Mouse (Mus musculus): ENCODE measurements around the gene Flt3l. TPM values are rescaled to one million over a fixed set of nuclear protein-coding genes. Genes with fewer than 3 reads are reported as not detected.
"Not testable (repeated sequence)": the region's sequence is repeated elsewhere in the genome, so short reads cannot be mapped to it uniquely, and the experiment has no call there.

The Flt3l gene
- total RNA-seq, 1 experiment from 2014 or later, result 35.3 TPM

GRCm38 (mm10) chr7:45110089-45110488, 26.1 kb downstream of the Flt3l start:
- not testable (repeated sequence) for ATAC-seq (replicated peaks; ENCODE audit: insufficient number of reproducible peaks, low FRiP score, low TSS enrichment, poor library complexity, severe bottlenecking)

GRCm38 (mm10) chr7:45107052-45107645, 29.1 kb downstream of the Flt3l start:
- no peak for ATAC-seq (replicated peaks; ENCODE audit: insufficient number of reproducible peaks, low FRiP score, low TSS enrichment, poor library complexity, severe bottlenecking)

GRCm38 (mm10) chr7:45106441-45106840, 29.8 kb downstream of the Flt3l start:
- ATAC-seq (replicated peaks; ENCODE audit: insufficient number of reproducible peaks, low FRiP score, low TSS enrichment, poor library complexity, severe bottlenecking), result no peak

GRCm38 (mm10) chr7:45105491-45105890, 30.7 kb downstream of the Flt3l start:
- no peak for ATAC-seq (replicated peaks; ENCODE audit: insufficient number of reproducible peaks, low FRiP score, low TSS enrichment, poor library complexity, severe bottlenecking)

GRCm38 (mm10) chr7:45104941-45105340, 31.3 kb downstream of the Flt3l start:
- no peak for ATAC-seq (replicated peaks; ENCODE audit: insufficient number of reproducible peaks, low FRiP score, low TSS enrichment, poor library complexity, severe bottlenecking)

- ATAC-seq (replicated peaks; ENCODE audit: insufficient number of reproducible peaks, low FRiP score, low TSS enrichment, poor library complexity, severe bottlenecking), result peak; percentile 97
Observed at GRCm38 (mm10) chr7:45103652-45104180, 32.5 kb downstream of the Flt3l start, which contains the start of gene Fcgrt. Gene Fcgrt, minus strand, starts transcription at chr7:45103851.

- no peak for ATAC-seq (replicated peaks; ENCODE audit: insufficient number of reproducible peaks, low FRiP score, low TSS enrichment, poor library complexity, severe bottlenecking)
Observed at GRCm38 (mm10) chr7:45102940-45103585, 33.2 kb downstream of the Flt3l start.

GRCm38 (mm10) chr7:45102441-45102840, 33.8 kb downstream of the Flt3l start:
- no peak for ATAC-seq (replicated peaks; ENCODE audit: insufficient number of reproducible peaks, low FRiP score, low TSS enrichment, poor library complexity, severe bottlenecking)

GRCm38 (mm10) chr7:45100046-45100445, 36.2 kb downstream of the Flt3l start:
- ATAC-seq (replicated peaks; ENCODE audit: insufficient number of reproducible peaks, low FRiP score, low TSS enrichment, poor library complexity, severe bottlenecking), result no peak

GRCm38 (mm10) chr7:45098541-45099240, 37.5 kb downstream of the Flt3l start:
- no peak for ATAC-seq (replicated peaks; ENCODE audit: insufficient number of reproducible peaks, low FRiP score, low TSS enrichment, poor library complexity, severe bottlenecking)

- ATAC-seq (replicated peaks; ENCODE audit: insufficient number of reproducible peaks, low FRiP score, low TSS enrichment, poor library complexity, severe bottlenecking), result peak; percentile 49
Observed at GRCm38 (mm10) chr7:45097479-45097878, 38.8 kb downstream of the Flt3l start.

- ATAC-seq (replicated peaks; ENCODE audit: insufficient number of reproducible peaks, low FRiP score, low TSS enrichment, poor library complexity, severe bottlenecking), result not testable (repeated sequence)
Observed at GRCm38 (mm10) chr7:45095965-45096364, 40.3 kb downstream of the Flt3l start.

- peak; percentile 59 for ATAC-seq (replicated peaks; ENCODE audit: insufficient number of reproducible peaks, low FRiP score, low TSS enrichment, poor library complexity, severe bottlenecking)
Observed at GRCm38 (mm10) chr7:45095367-45095766, 40.9 kb downstream of the Flt3l start.

GRCm38 (mm10) chr7:45094121-45094520, 42.1 kb downstream of the Flt3l start:
- no peak for ATAC-seq (replicated peaks; ENCODE audit: insufficient number of reproducible peaks, low FRiP score, low TSS enrichment, poor library complexity, severe bottlenecking)

GRCm38 (mm10) chr7:45093516-45093905, 42.7 kb downstream of the Flt3l start:
- ATAC-seq (replicated peaks; ENCODE audit: insufficient number of reproducible peaks, low FRiP score, low TSS enrichment, poor library complexity, severe bottlenecking), result no peak

GRCm38 (mm10) chr7:45092828-45093515, 43.3 kb downstream of the Flt3l start:
- ATAC-seq (replicated peaks; ENCODE audit: insufficient number of reproducible peaks, low FRiP score, low TSS enrichment, poor library complexity, severe bottlenecking), result no peak

GRCm38 (mm10) chr7:45092048-45092447, 44.2 kb downstream of the Flt3l start, which contains the start of gene Rcn3:
Gene Rcn3, minus strand, starts transcription at chr7:45092221.
- no peak for ATAC-seq (replicated peaks; ENCODE audit: insufficient number of reproducible peaks, low FRiP score, low TSS enrichment, poor library complexity, severe bottlenecking)

- ATAC-seq (replicated peaks; ENCODE audit: insufficient number of reproducible peaks, low FRiP score, low TSS enrichment, poor library complexity, severe bottlenecking), result peak; percentile 41; the same call in 1 of the 2 replicates
Observed at GRCm38 (mm10) chr7:45091001-45091990, 44.9 kb downstream of the Flt3l start.
